Mouse (Mus musculus): ENCODE results near the gene Cacna1d. TPM values are rescaled to one million over a fixed set of nuclear protein-coding genes. Genes with fewer than 3 reads are reported as not detected.

The Cacna1d gene
- total RNA-seq (2021), result under 1 TPM; 0.27 to 0.64 TPM
- long read RNA-seq, experiment 1, result 0 reads
- long read RNA-seq, experiment 2, result 0 reads

DNA sequence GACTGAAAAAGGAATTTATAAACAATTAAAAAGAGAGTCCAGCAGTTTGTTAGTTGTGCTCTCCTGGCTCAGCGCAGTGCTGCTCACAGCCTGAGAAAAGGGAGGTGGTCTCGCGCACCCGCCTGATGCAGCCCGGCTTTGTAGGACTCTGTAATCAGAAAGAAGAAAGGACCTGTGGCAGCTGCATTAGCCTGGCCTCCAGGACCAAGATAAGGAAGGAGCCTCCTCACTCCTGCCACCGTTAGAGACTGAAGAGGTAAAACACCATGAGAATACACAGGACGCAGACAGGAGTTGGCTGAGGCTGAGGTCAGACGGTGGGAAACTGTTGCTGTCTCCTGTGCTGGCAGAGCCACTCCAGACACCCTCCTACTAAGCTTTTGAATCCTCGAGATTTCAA lies at the start of gene Cacna1d:
Gene Cacna1d, minus strand, starts transcription at position 114 of the 400 bp plus-strand sequence.
- no peak for DNase-seq

GRCm38 (mm10) chr14:30533780-30534450 lies 42.7 kb upstream of the Cacna1d start:
- no peak for DNase-seq

- DNase-seq, result no peak
Observed at GRCm38 (mm10) chr14:30531896-30532295, 40.6 kb upstream of the Cacna1d start.

GRCm38 (mm10) chr14:30531431-30531830 lies 40.2 kb upstream of the Cacna1d start:
- DNase-seq, result no peak

DNA sequence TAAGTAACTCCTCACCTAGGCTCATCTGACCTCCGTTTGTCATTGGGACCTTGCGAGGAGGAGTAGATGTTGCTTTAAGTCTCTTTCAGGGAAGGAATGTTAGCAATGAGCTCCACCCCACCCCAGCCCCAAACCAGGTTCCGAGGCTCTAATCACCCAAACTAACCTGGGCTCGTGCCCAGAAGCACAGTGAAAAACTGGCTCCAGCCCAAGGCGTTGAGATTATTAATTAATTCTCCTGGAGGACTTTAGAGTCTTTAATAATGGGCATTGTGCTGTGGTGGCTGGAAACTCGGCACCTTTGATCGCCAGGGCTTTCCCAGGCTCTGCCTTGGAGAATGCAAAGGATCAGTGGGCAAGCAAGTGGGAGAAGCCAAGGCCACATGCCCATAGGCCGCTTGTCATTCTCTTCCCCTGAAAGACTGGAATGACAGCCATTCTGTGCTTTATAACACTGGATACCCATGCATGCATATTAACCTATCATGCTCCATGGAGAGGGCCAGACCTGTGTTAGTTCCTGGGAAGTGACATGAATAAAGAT lies 39.5 kb upstream of the Cacna1d start:
- DNase-seq, result no peak

GRCm38 (mm10) chr14:30529454-30529853 lies 38.2 kb upstream of the Cacna1d start:
- DNase-seq, result no peak

- DNase-seq, result no peak
Observed at GRCm38 (mm10) chr14:30528961-30529360, 37.7 kb upstream of the Cacna1d start.

DNA sequence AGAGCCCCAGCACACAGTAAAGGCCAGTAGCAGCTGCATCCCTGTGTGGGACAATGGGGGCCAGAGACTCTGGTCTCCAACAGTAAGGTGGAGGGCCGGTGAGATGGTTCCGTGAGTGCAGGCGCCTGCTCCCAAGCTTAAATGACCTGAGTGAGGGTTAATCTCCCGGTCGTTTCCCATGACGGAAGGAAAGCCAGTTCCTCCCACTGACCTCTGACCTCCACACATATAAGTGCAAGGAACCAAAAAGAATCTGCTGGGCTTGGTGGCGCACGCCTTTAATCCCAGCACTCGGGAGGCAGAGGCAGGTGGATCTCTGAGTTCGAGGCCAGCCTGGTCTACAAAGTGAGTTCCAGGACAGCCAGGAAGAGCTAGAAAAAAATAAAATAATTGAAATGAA lies 37.1 kb upstream of the Cacna1d start:
- no peak for DNase-seq

DNA sequence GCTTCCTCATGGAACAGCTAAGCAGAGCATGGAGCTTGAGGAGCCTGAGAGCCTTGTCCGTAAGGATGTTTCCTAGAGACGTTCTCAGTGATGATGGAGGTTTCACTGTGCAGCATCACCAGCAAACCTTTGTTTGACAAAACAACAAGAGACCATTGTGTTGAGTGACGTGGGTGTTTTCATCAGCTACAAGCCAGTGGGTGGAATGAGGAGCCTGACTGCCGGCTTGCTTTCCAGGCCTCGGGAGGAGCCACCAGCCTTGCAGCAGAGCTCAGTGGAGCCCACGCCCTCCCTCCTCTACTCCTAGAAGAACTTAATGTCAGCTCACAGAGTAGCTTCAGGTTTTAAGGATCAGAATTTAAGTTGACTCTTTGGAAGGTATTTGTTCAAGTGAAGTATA lies 32.1 kb upstream of the Cacna1d start:
- DNase-seq, result no peak

GRCm38 (mm10) chr14:30519323-30519722 lies 28.1 kb upstream of the Cacna1d start:
- no peak for DNase-seq

- DNase-seq, result no peak
Observed at GRCm38 (mm10) chr14:30515931-30516723, 24.9 kb upstream of the Cacna1d start.

DNA sequence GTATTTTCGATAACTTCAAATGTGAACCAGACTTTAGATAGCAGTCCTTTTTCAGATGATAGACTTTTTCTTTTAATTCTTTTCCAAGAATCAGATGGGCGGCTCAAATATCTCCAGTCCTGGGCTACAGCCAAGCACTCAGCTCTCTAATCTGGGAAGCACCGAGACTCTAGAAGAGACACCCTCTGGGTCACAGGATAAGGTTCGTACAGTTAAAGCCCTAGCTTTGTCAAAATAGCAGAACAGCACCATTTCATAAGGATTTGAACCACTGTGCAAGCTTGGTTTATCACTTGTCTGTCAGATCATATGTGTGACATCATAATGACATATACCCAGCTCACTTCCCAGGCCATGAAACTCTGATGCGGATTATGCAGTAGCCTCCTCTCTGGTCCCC lies 21.6 kb upstream of the Cacna1d start:
- no peak for DNase-seq

DNA sequence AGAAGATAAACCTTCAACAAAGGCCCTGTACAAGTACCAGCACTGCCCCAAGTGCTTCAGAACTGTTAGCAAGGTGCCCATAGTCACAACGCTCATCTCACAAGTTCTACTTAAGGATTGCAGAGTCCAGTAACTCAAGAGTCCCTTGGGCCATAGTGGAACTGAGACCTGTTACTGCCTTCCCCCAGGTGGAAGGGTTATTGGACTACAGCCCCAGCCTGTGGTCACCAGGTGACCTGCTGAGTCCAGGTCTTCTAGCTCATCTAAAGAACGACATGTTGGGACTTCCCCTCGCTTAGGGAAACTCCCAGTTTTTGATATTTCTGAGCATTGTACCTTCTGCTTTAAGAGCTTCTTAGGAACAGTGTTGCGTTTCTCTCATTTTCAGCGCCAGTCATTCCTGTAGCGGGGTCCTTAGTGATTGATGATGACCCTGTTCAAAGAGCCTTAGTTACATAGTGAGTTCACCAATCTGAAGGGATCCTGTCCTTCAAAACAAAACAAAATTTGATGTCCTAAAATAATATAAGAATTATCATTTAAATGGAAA lies 19.0 kb upstream of the Cacna1d start:
- no peak for DNase-seq

DNA sequence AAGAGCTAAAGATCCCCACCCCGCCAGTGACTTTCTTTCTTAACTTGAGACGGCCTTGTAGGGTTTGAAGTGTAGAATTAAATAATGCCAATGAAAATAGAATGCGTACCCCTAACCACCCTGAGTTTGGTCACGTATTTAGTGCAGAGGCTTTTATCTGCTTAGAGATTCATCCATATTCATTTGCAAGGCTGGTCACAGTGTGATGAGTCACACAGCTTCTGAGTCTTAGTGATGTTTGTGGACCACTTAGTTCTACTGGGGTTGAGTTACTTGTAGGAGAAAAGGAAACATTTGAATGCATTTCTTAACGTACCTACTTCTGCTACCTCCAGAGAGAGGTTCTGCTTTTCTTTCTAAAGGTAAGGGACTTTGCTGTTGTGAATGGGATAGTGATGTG lies 13.7 kb upstream of the Cacna1d start:
- no peak for DNase-seq

- no peak for DNase-seq
Observed at GRCm38 (mm10) chr14:30498202-30498601, 6.9 kb upstream of the Cacna1d start.

DNA sequence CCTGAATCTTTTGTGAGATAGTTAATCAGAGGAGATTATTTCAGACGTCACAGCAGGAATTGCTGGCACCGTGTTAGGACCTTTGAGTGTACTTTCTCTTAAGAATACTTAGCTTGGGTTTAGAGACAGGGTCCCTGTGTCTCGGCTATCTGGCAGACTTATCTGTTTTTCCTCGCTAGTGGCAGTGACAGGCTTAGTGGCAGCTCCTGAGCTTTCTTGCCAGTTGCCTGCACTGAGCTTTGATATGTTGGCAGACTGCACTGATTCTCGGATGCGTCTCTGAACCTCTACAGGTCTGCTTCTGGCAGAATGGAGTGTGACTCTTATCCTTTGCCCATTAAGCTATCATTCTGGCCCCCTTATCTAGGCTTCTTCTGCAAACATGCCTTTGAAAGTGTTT lies 3.7 kb upstream of the Cacna1d start:
- DNase-seq, result no peak

DNA sequence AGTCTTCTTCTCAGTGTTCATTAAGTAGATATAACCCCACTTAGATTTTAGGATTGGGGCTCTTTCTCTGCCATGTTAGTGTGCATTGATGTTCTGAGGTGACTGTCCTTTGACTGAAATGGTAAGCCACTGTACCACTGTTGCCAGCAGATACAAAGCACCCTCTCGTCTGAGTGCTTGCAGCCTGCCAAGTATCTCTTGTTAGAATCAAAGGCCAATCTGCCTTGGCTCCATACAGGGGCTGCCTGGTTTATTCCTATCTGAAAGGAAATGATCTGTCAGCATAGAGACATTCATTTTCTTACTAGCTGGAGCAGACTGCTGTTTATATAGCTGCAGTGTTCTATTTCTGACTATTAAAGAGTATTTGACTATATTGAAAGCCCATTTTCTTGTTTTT lies 2.0 kb upstream of the Cacna1d start:
- DNase-seq, result no peak

GRCm38 (mm10) chr14:30479361-30479948 lies 11.8 kb downstream of the Cacna1d start, which contains the start of gene Dcp1a:
TSS of gene Dcp1a (plus strand) at chr14:30479535.
- peak; percentile 95 for DNase-seq

- DNase-seq, result no peak
Observed at GRCm38 (mm10) chr14:30474416-30474815, 16.8 kb downstream of the Cacna1d start.

DNA sequence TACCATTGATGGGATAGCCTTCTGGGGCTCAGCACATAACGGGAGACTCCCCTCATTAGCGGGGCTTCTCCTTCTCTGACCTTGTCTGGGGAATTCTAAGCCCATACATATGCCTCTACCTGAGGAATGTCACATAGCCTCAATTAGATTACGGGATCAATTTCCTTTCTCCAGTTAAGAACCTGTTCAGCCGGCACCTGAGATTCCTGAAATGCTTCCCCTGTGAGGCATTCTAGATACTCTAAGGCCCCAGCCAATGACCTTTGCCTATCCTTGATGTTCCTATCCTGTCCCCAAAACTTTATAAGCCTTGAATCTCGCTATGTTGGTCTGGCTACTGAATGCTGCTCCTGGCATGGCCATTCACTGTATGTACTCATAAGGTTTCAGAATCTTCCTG lies 17.6 kb downstream of the Cacna1d start:
- DNase-seq, result no peak

DNA sequence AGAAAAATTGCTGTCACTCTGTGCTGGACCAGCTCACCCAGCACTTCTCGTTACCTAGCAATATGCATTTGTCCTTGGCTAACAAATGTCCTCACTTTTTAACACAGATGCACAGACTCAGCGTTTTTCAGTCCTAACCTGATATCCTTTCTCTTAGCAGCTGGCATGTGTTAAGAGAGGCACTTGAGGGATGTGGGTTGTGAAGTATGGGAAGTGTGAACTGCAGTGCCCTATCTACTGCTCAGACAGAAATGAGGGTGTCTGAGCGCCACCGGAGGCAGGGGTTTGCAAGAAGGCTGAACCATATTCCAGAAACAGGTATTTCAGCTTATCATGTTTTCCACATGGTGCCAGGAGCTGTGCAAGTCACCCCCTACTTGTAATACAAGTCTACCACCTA lies 27.9 kb downstream of the Cacna1d start:
- no peak for DNase-seq

DNA sequence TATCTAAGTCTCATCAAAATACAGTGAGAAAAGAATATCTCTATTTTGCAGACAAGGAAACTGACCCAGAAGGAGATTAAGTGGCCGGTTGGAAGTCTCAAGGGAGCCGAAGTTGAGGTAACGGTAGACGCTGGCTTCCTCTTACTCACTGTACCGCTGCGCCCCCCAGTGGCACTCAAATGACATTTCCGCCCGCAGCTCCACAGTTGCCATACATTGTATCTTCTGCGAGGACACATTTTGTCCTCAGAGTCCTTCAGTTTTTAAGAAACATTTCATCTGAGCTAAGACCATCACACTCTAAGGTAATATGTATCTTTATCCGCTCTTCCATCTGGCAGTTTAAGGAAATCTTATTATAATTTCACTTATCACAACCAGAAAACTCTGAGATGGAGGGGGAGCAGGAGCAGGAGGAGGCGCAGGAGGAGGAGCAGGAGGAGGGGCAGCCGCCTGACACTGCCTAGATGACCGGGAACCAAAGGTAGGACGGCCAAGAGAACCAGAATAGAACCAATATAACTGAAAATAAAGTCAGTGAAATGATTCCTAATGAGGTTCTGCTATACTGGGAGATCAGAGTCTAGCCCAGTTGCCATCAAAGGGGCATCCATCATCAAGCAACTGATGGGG lies 31.2 kb downstream of the Cacna1d start:
- DNase-seq, result peak; percentile 51

Measured in gastrocnemius, postnatal 25 days (tissue).